Mouse (Mus musculus) forebrain, embryonic 11.5 days (tissue): ENCODE results near the gene Usp49. TPM values are rescaled to one million over a fixed set of nuclear protein-coding genes. Genes with fewer than 3 reads are reported as not detected.
"Not testable (repeated sequence)": the region's sequence is repeated elsewhere in the genome, so short reads cannot be mapped to it uniquely, and the experiment has no call there.

Experiments
- ATAC-seq: fragments of 200-750 bp; cut with Nextera tagmentation; replicated peaks from 2 replicates; pipeline ENCODE4 v1.8.0; 2017; ENCODE audit warnings: moderate TSS enrichment; ENCODE audit not compliant: low FRiP score
- DNase-seq: peaks from one replicate; pipeline ENCODE4 v3.0.0-alpha.2; 2017; ENCODE audit warnings: low spot score
- H3K27ac ChIP-seq: fragments of 300-500 bp; sonication (generic); 2 replicates; pipeline ENCODE4 v1.5.1; 2014; ENCODE audit warnings: low read depth, low read length
- H3K27me3 ChIP-seq: fragments of 300-500 bp; sonication (generic); 2 replicates; pipeline ENCODE4 v1.6.1; 2014; ENCODE audit warnings: mild to moderate bottlenecking, low read length, mixed read lengths; ENCODE audit not compliant: control insufficient read depth, insufficient read depth
- H3K36me3 ChIP-seq: fragments of 300-500 bp; sonication (generic); 2 replicates; pipeline ENCODE4 v1.6.1; 2014; ENCODE audit warnings: mild to moderate bottlenecking, low read length, moderate library complexity, mixed read lengths; ENCODE audit not compliant: control insufficient read depth, insufficient read depth
- H3K4me1 ChIP-seq: fragments of 300-500 bp; sonication (generic); replicated peaks from 2 replicates; pipeline ENCODE4 v1.6.1; 2014; ENCODE audit warnings: low read length, mixed read lengths; ENCODE audit not compliant: control insufficient read depth, insufficient read depth
- H3K4me2 ChIP-seq: fragments of 300-500 bp; sonication (generic); 2 replicates; pipeline ENCODE4 v1.6.1; 2014; ENCODE audit warnings: low read depth, mild to moderate bottlenecking, low read length, moderate library complexity, mixed read lengths; ENCODE audit not compliant: severe bottlenecking
- H3K4me3 ChIP-seq: fragments of 300-500 bp; sonication (generic); 2 replicates; pipeline ENCODE4 v1.5.1; 2014; ENCODE audit warnings: low read depth, low read length
- H3K9ac ChIP-seq: fragments of 300-500 bp; sonication (generic); 2 replicates; pipeline ENCODE4 v1.6.1; 2014; ENCODE audit warnings: low read length
- H3K9me3 ChIP-seq: fragments of 300-500 bp; sonication (generic); 2 replicates; pipeline ENCODE4 v1.6.1; 2016; ENCODE audit warnings: low read length, mixed read lengths; ENCODE audit not compliant: control insufficient read depth
- WGBS: fragments of 180-500 bp; shearing (Covaris S2); extraction: QIAGEN DNeasy Blood & Tissue Kit; methylation state at CpG from one replicate; pipeline ENCODE4 v1.1.7; 2014; 5-methylcytosine and 5-hydroxymethylcytosine counted together
- polyA plus RNA-seq: library from polyadenylated mRNA; unstranded; fragments of >200 nt; fragmentation: Nextera tagmentation; extraction: Ambion mirVana; gene quantifications from 2 replicates; pipeline ENCODE4 v1.2.1, GENCODE M21; 2014

The Usp49 gene
- polyA plus RNA-seq, 1 experiment from 2014 or later: 7.2 TPM

DNA sequence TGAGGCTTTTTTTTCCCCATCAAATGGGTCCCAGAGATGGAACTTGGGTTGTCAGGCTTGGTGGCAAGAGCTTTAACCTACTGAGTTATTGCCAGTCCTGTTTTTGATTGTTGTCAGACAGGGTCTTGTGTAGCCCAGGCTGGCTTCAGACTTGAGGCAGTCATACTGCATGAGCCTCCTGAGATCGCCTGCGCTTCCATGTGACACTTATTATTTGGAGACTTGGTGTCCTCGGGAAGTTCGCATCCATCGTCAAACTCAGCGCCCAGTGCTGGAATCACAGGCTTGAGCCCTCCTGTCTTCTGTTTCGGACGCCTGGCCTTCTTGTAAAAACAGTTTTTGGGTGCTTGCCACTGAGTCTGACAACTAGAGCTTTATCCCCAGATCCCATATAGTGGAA is 14.4 kb upstream of the Usp49 start:
- ATAC-seq: no peak

GRCm38 (mm10) chr17:47616652-47617051 is 13.8 kb upstream of the Usp49 start:
- H3K4me1 ChIP-seq: peaks cover 7% of the 10 kb centered on the region; the same call in 1 of the 2 replicates
- no peak for ATAC-seq
- no peak overlapping the region for H3K4me2 ChIP-seq
- H3K4me3 ChIP-seq: no peak overlapping the region
- H3K27me3 ChIP-seq: no peaks in the 10 kb centered on the region
- 88% methylated on average over 4 of the region's 4 CpGs for WGBS
- no peaks in the 10 kb centered on the region for H3K9me3 ChIP-seq
- peaks cover 5% of the 10 kb centered on the region; the same call in 1 of the 2 replicates for H3K36me3 ChIP-seq
- no peak for DNase-seq
- no peak overlapping the region for H3K27ac ChIP-seq
- H3K9ac ChIP-seq: no peak overlapping the region

More for the DNA sequence above, 14.4 kb upstream of the Usp49 start:
- WGBS: 95% methylated on average over 8 of the region's 8 CpGs
- no peaks in the 10 kb centered on the region for H3K27me3 ChIP-seq
- no peak for DNase-seq
- H3K4me3 ChIP-seq: no peak overlapping the region
- no peaks in the 10 kb centered on the region for H3K9me3 ChIP-seq
- H3K4me1 ChIP-seq: peaks cover 7% of the 10 kb centered on the region; the same call in 1 of the 2 replicates
- no peak overlapping the region for H3K4me2 ChIP-seq
- peaks cover 5% of the 10 kb centered on the region; the same call in 1 of the 2 replicates for H3K36me3 ChIP-seq
- no peak overlapping the region for H3K27ac ChIP-seq
- no peak overlapping the region for H3K9ac ChIP-seq

- ATAC-seq (no peak), DNase-seq (no peak)
- peaks cover 5% of the 10 kb centered on the region; the same call in 1 of the 2 replicates for H3K36me3 ChIP-seq
- 0 out of 2 replicates have a peak, but pooled peaks cover under 1% of the 10 kb centered on the region for H3K4me1 ChIP-seq
- H3K4me3 ChIP-seq: no peak overlapping the region
- H3K9me3 ChIP-seq: no peaks in the 10 kb centered on the region
- no peak overlapping the region for H3K9ac ChIP-seq
- H3K27ac ChIP-seq: no peak overlapping the region
- 90% methylated on average over 9 of the region's 9 CpGs for WGBS
- no peak overlapping the region for H3K4me2 ChIP-seq
- H3K27me3 ChIP-seq: no peaks in the 10 kb centered on the region
Measured at GRCm38 (mm10) chr17:47617605-47618307, 12.7 kb upstream of the Usp49 start.

- no peak overlapping the region for H3K9ac ChIP-seq
- 95% methylated on average over 13 of the region's 13 CpGs for WGBS
- H3K9me3 ChIP-seq: no peaks in the 10 kb centered on the region
- no peak for ATAC-seq
- H3K4me1 ChIP-seq: no peaks in the 10 kb centered on the region
- H3K36me3 ChIP-seq: peaks cover 10% of the 10 kb centered on the region; the same call in 1 of the 2 replicates
- no peaks in the 10 kb centered on the region for H3K27me3 ChIP-seq
- H3K4me3 ChIP-seq: no peak overlapping the region
- no peak for DNase-seq
- no peak overlapping the region for H3K27ac ChIP-seq
- no peak overlapping the region for H3K4me2 ChIP-seq
Measured at GRCm38 (mm10) chr17:47618556-47619311, 11.8 kb upstream of the Usp49 start.

DNA sequence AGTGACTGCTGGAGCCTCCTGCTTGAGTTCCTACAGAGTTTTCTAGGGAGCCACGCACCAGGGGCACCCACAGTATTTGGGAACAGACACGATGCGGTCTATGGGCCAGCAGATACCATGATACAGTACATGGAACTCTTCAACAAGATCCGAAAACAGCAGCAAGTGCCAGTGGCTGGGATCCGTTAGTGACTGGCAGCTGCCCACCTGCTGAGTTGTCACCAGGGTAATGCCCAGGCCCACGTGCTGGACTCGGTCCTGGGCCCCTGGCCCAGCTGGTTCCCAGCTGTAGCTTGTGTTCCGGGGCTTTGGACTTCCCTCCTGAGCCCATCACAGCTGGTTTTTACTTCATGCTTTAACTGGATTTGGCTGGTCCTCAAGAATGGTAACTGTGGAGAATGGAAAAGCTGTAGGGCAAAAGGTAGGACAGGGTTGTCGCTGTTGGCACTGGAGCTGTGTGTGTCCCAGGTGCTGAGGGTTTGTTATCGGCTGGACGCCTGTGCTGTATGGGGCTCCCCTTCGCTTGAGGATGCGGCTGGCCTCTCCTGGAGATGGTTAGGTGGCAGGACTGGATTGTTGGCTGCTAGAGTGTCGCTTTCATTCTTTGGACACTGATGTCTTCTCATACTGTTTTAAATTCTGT is 7.5 kb upstream of the Usp49 start:
- Histone ChIP-seq H3K27me3 (no peaks in the 10 kb centered on the region), H3K4me2 (no peak overlapping the region), H3K4me1 (no peaks in the 10 kb centered on the region), H3K36me3 (peaks cover 7% of the 10 kb centered on the region; the same call in 1 of the 2 replicates), H3K9ac (no peak overlapping the region), H3K27ac (no peak overlapping the region), H3K4me3 (no peak overlapping the region), H3K9me3 (no peaks in the 10 kb centered on the region)
- 94% methylated on average over 14 of the region's 14 CpGs for WGBS
- DNase-seq: no peak
- no peak for ATAC-seq

- 95% methylated on average over 3 of the region's 5 CpGs for WGBS
- H3K27ac ChIP-seq, DNase-seq, H3K9me3 ChIP-seq, H3K9ac ChIP-seq, ATAC-seq, H3K4me1 ChIP-seq, H3K4me2 ChIP-seq, H3K4me3 ChIP-seq, H3K36me3 ChIP-seq, H3K27me3 ChIP-seq: not testable (repeated sequence)
Measured at GRCm38 (mm10) chr17:47624572-47624971, 5.9 kb upstream of the Usp49 start.

GRCm38 (mm10) chr17:47625088-47625487 is 5.4 kb upstream of the Usp49 start:
- no peak overlapping the region for H3K4me3 ChIP-seq
- H3K4me2 ChIP-seq: no peak overlapping the region
- no peak overlapping the region for H3K9ac ChIP-seq
- ATAC-seq (no peak), DNase-seq (no peak)
- H3K36me3 ChIP-seq: peaks cover 7% of the 10 kb centered on the region; the same call in 1 of the 2 replicates
- no peaks in the 10 kb centered on the region for H3K9me3 ChIP-seq
- 0 out of 2 replicates have a peak, but pooled peaks cover 2% of the 10 kb centered on the region for H3K4me1 ChIP-seq
- 97% methylated on average over 2 of the region's 2 CpGs for WGBS
- no peak overlapping the region for H3K27ac ChIP-seq
- H3K27me3 ChIP-seq: no peaks in the 10 kb centered on the region

DNA sequence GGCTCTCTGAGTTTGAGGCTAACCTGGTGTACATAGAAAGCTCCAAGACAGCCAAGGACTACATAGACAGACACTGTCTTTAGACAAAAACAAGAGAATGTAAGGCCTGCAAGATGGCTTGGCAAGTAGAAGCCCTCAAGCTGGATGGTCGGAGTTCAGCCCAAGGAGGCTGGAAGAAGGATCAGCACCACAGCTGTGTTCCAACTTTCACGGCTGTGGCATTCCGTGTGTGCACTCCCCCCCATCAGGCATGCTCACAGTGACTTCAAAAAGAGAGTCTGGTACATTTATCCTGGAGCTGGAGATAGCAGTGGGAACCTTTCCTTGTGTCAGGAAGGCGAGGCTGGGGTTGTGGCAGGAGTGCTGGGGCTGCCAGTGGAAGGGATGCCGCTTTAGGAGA is 4.5 kb upstream of the Usp49 start:
- no peak for ATAC-seq
- Histone ChIP-seq H3K4me2 (no peak overlapping the region), H3K27me3 (no peaks in the 10 kb centered on the region), H3K4me3 (no peak overlapping the region), H3K27ac (no peak overlapping the region), H3K4me1 (0 out of 2 replicates have a peak, but pooled peaks cover 2% of the 10 kb centered on the region), H3K36me3 (peaks cover 7% of the 10 kb centered on the region; the same call in 1 of the 2 replicates), H3K9me3 (no peaks in the 10 kb centered on the region), H3K9ac (no peak overlapping the region)
- no peak for DNase-seq
- WGBS: 86% methylated on average over 5 of the region's 5 CpGs
